Mouse (Mus musculus) lung, adult 18-20 months (tissue): Measurements from ENCODE around the gene Dcaf5.

ENCODE experiments used
- DNase-seq, 2 experiments: peaks; one replicate each; pipeline ENCODE4 v3.0.0; 2022; ENCODE audit warnings: mixed read lengths in 2 of 2

Gene Dcaf5

GRCm38 (mm10) chr12:80331634-80332033 is 104.8 kb downstream of the Dcaf5 start:
- peak; percentile 14 to 27 for DNase-seq

DNA sequence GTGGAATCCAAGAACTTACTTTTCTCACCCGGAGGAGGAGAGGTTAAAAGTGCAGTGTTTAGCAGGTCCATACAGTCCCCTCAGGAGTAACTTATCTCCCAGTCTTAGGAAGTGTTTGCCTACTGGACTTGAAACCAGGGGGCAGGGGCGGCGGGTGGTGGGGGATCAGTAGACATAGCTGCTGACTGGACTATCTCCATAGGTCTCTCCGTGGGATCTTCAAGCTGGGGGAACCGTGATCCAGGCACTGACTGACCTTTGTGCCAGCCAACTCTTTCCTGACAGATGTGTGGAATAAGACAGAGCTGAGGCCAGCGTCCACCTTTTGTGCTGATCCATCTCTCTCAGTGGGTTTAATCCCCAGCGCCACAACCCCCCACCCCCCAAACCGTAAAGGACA is 105.6 kb downstream of the Dcaf5 start:
- DNase-seq = no peak

GRCm38 (mm10) chr12:80329641-80330040 is 106.8 kb downstream of the Dcaf5 start:
- no peak for DNase-seq

GRCm38 (mm10) chr12:80326047-80326446 is 110.4 kb downstream of the Dcaf5 start:
- DNase-seq = no peak

DNA sequence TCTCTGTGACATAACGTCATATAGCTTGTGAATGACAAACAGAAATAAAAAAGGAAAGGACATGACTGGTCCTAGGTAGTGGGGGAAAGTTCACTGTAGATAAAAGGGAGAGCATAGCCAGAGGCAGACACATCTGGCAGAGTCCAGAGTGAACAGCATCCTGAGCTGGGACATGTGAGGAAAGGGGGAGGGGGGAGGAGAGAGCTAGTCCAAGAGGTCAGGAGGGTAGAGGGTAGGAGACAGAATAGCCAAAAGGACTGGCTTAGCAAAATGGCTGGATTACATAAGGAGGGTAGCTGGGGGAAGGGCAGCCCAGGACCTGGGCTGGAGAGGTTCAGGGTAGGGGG is 111.6 kb downstream of the Dcaf5 start:
- no peak for DNase-seq

DNA sequence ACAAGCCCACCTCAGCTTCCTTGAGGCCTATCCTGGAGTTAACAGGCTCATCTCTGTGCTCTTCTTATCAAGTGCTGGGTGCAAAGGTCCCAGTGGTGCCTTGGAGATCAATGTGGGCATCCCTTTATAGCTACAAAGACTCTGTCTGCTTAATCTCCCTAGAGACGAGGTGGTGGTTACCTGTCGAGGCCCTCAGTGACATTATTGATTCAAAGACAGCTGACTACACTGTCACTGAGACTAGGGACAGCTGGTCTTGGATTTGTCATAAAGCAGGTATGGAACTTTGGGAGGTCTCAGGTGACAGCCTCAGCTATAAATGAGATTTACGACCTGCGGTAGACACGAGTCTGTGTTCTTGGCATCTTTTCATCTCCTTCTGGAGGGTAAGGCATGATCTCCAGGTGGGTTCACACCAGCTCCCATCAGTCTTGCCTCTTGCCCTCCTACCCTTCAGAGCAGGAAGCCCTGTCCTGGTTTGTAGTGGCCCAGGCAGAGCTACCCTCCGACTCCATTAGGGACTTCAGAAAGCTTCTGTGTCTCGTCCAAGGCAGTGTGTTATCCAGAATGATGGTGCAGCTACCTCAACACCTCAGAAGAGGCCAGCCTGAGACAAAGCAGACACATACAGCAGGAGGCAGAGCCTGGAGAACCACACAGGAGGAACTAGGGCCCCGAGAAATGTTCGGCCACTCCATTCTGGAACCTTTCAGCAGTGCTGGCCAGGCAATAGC is 112.2 kb downstream of the Dcaf5 start:
- no peak for DNase-seq

- DNase-seq = peak; percentile 22 to 31
Observed at GRCm38 (mm10) chr12:80323371-80324050, 112.9 kb downstream of the Dcaf5 start.

GRCm38 (mm10) chr12:80322494-80322893 is 113.9 kb downstream of the Dcaf5 start:
- no peak for DNase-seq

DNA sequence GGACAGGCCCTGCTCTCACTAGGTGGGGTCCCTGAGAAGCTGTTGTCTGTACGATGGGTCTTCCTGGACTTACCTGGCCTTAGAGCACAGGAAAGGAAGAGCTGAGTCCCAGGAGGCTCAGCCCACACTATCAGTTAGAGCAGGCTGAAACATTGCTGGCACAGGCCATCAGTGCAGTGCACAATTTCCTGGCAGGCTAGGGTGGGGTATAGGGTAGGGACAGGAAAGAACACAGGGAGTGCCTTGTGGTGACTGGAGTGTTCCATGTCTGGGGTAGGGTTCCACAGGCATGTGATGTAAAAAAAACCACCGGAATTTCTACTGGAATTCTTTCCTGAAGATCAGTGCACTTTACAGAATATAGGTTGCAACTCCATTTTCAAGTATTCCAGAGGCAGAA is 117.3 kb downstream of the Dcaf5 start:
- DNase-seq = peak; percentile 65 to 79

- no peak for DNase-seq
Observed at GRCm38 (mm10) chr12:80315321-80315720, 121.1 kb downstream of the Dcaf5 start.

DNA sequence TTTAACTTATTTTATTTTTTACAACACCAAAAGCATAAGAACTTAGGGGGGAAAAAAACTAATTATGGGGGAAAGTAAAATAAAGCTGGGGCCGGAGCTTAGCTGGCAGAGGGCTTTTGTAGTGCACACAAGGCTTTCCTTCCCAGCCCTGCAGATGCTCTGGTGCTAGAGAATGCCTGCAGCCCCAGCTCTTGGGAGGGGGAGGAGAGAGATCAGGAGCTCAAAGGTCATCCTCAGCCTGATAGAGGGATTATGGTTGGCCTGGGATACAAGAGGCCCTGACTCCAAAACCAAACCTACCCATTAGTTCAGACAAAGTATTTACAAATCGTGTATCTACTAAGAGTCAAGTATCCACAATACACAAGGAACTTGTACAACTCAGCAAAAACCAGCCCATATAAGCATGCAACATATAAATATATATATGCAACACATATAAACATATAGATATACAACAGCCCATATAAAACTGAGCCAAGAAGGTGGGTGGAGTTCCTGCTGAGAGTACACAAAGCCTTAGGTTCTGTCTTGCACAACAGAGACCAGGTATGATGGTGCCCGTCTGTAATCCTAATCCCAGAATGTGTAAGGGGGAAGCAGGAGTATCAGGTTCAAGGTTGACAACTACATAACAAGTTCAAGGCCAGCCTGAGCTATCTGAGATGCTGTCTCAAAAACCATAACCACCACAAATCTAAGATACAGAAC is 124.3 kb downstream of the Dcaf5 start:
- DNase-seq = no peak

DNA sequence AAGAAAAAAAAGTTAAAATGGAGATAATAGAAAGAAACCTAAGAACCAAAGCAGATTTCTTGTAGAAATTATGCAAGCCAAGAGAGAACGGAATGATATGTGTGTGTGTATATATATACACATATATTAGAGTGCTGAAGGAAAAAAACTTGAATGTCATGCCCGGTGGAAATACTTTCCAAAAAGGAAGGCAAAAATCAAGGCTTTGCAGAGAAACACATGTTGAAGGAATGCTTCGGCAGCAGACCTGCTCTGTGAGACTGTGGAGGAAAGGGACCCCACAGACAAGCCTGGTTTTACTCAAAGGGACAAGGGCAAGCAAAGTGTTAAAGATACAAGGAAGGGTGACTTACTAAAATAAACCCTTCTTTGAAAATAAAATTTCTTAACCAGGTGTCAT is 128.8 kb downstream of the Dcaf5 start:
- no peak for DNase-seq

GRCm38 (mm10) chr12:80304518-80304917 is 131.9 kb downstream of the Dcaf5 start:
- DNase-seq = no peak

GRCm38 (mm10) chr12:80300833-80301456 is 135.5 kb downstream of the Dcaf5 start:
- DNase-seq = no peak

DNA sequence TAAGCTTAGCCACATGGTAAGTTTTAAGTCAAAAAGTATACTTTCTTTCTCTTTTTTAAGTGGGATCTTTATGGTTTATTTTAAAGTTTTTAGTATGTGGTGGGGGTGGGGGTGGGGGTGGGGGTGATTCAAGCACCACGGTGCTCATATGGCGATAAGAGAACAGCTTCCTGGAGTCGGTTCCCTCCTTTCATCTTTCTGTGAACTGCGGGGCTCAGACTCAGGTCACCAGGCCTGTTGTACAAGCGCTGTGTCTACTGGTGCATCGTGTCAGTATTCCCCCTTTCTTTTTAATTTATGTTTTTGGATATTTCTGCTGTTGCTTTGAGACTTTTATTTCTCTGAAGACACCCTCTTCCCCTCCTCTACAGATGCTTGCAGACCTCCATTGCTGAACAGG is 137.7 kb downstream of the Dcaf5 start:
- DNase-seq = no peak

DNA sequence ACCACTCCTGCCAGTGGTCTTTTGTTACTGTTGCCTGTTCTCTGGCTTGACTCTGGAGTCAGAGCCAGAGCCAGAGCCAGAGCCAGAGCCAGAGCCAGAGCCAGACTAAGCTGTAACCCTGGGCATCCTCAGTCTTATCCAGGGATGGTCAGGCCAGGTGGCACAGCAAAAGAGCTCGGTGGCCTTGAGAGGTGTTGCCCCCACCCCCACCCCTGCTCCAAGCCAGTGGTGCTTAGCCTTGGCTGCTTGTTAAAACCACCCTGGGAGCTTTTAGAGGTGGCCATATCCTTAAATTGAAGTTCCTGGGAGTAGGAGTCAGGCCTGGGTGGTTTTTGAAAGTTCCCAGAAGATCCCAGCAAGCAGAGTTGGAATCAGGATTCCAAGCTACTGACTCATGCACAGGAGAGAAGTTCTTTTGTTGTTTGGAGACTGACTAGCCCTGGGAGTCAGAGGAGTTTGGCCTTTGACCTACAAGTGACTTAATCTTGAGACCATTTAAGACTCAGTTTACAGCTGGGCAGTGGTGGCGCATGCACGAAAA is 144.4 kb downstream of the Dcaf5 start:
- no peak for DNase-seq

DNA sequence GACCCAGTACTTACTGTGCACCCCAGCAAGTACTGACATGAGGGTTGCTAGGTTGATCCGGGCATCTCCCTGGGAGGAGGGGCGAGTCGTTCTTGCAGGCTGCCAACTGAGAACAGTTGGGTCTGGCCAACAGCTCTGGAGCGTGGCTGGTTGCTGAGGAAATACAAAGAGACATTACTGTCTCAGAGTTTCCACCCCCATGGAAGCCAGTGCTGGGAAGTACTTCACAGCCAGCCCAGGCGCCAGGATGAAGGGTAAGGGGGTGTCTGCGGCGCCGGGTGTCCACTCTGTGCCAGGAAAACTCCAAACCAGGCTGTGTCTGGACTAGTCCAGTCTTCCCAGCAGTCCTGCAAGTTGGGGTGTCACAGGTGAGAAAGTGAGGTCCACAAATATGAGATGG is 145.4 kb downstream of the Dcaf5 start:
- DNase-seq = no peak

DNA sequence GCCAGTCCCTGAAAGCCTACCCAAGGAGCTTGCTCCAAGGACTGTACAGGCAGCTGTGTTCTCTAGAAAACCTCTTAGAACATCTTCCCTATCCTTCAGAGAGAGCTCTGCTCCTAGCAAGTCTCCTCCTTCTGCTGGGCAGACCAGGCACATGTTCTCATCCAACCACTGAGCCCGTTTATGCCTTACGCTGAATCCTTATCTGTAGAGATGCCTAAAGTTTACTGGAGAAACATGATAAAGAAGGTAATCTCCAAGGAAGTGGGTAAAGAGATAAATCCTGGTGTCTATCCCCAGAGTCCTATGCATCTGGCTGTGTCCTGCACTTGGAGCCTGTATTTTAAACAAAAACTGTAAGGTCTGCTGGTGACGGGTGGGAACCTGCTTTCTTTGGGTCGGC is 145.9 kb downstream of the Dcaf5 start:
- DNase-seq = no peak

GRCm38 (mm10) chr12:80289722-80290121 is 146.7 kb downstream of the Dcaf5 start:
- DNase-seq = no peak

DNA sequence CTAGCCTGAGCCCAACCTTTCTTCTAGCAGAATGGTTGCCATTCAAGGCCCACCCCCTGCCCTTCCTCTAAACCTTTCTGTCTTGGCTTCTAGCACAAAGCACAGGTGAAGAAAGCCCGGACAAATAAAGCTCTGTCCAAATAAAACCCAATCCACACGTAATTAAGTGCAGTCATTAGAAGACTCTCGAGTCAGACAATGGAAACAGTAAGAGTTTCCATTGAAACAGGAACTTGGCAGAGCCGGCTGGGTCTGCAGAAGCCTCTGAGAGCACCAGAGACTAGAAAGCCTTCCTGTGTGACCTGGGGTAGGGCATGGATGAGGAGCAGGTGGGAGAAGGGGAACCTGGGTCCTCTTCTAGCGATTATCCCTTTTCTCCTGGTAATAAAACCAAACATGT is 150.5 kb downstream of the Dcaf5 start:
- no peak for DNase-seq
